Mouse (Mus musculus): ENCODE data around the gene Pds5a.
A peak's percentile ranks its signal among the peaks of the same experiment; 100 is the strongest.
"Not testable (repeated sequence)": the region's sequence is repeated elsewhere in the genome, so short reads cannot be mapped to it uniquely, and the experiment has no call there.

Pds5a gene

GRCm38 (mm10) chr5:65697836-65698758, at the start of gene Pds5a:
Gene Pds5a (minus strand): TSS chr5:65698273.
- DNase-seq (ENCODE audit: low spot score): peak; percentile 69

GRCm38 (mm10) chr5:65746908-65747307, 48.8 kb upstream of the Pds5a start:
- DNase-seq (ENCODE audit: low spot score): no peak

- no peak for DNase-seq (ENCODE audit: low spot score)
Measured at GRCm38 (mm10) chr5:65739366-65739765, 41.3 kb upstream of the Pds5a start.

DNA sequence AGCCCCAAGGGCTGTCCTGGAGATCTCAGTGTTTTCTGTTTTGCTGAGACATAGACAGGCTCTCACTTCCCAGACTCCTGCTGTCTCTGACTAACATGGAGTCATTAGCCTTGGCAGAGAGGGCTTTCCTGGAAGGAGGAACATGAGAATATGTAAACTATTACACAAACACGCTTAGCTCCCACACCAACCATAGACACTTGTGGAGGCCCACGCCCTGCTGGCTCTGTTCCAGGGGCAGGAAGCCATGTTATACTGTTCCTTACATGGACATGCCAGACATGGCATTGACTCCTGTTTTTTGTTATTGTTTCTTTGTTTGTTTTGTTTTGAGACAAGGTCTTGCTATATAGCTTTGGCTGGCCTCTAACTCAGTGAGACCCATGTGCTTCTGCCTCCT, 37.5 kb upstream of the Pds5a start:
- DNase-seq (ENCODE audit: low spot score): no peak

- DNase-seq (ENCODE audit: low spot score): no peak
Measured at GRCm38 (mm10) chr5:65731173-65732007, 33.3 kb upstream of the Pds5a start.

GRCm38 (mm10) chr5:65724311-65725054, 26.4 kb upstream of the Pds5a start:
- DNase-seq (ENCODE audit: low spot score): peak; percentile 29

DNA sequence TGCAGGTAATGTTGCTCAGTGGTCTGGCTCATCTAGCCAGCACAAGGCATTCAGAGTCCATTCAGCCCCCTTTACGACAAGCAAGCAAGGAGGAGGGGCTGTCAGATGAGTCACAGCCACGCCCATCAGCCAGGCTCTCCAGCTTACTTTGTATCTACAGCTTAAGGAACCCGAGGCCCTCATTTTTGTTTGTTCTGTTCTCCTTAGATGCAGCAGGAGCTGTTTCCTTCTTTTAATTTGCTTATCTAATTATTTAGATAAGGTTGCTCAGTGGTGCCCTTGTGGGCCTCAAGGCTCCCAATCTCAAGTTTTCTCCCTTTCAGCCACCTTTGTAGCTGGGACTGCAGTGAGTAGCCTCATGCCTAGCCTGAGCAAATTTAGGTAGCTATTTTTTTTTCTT, 20.3 kb upstream of the Pds5a start:
- DNase-seq (ENCODE audit: low spot score): no peak

- DNase-seq (ENCODE audit: low spot score): not testable (repeated sequence)
Measured at GRCm38 (mm10) chr5:65717903-65718211, 19.8 kb upstream of the Pds5a start.

DNA sequence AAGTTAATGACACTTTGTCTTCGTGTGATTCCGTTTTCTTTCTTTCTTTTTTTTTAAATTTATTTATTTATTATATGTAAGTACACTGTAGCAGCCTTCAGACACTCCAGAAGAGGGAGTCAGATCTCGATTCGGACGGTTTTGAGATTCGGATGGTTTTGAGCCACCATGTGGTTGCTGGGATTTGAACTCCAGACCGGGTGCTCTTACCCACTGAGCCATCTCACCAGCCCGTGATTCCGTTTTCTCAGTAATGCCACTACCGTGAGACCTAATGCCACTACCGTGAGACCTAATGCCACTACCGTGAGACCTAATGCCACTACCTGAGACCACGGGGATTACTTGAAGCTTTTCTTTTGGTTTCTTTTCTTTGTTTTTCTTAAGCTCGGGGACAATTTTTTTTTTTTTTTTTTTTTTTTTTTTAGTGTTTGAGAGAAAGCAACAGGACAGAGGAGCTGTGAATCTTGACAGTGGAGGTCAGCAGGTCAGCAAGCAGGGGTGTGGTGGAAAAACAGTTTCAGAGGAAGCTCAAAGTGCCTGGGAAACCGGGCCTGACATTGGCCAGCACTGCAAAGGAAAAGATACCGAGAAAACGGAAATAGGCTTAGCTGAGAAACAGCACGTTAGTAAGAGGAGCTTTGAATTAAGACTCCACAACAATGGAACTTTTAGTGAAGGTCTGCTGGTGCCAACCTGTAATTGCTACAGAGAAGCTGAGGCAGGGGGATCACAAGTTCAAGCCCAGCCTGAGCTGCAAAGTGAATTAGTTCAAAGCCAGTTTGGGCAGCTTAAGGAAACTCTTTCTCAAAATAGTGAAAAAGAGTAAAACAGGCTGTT, 19.2 kb upstream of the Pds5a start:
- no peak for DNase-seq (ENCODE audit: low spot score)

DNA sequence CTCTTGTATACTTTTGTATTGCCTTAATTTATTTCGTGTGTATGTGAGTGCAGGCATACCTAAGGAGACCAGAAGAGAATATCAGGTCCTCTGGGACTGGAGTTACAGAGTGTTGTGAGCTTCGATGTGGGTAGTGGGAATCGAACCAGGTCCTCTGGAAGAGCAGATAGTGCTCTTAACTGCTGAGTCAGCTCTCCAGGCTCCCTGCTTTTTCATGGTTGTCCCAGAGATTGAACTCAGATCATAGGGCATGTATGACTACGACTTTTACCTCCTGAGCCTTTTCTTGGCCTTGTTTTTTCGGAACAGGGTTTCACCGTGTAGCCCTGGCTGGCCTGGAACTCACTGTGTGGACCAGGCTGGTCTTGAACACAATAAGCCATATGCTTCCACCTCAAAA, 17.0 kb upstream of the Pds5a start:
- no peak for DNase-seq (ENCODE audit: low spot score)

- no peak for DNase-seq (ENCODE audit: low spot score)
Measured at GRCm38 (mm10) chr5:65711463-65711862, 13.4 kb upstream of the Pds5a start.

DNA sequence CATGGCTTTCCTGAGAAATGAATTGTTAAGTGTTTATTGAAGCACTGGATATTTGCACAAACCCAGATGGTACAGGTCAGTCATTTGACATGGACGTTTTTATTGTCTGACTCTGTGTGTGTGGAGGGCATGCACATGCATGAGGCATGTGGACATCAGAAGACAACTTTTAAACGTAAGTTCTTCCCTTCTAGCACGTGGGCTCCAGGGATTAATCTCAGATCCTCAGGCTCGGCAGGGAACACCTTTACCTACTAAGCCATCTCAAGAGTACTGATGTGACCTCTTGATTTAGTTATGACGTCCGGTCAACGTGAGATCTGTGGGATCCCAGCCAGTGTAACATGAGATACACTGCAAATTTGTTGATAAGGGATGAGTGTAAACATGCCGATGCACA, 12.2 kb upstream of the Pds5a start:
- DNase-seq (ENCODE audit: low spot score): no peak

- no peak for DNase-seq (ENCODE audit: low spot score)
Measured at GRCm38 (mm10) chr5:65706979-65707378, 8.9 kb upstream of the Pds5a start.

- DNase-seq (ENCODE audit: low spot score): no peak
Measured at GRCm38 (mm10) chr5:65706171-65706570, 8.1 kb upstream of the Pds5a start.

GRCm38 (mm10) chr5:65704765-65705678, 6.9 kb upstream of the Pds5a start:
- no peak for DNase-seq (ENCODE audit: low spot score)

GRCm38 (mm10) chr5:65703261-65703660, 5.2 kb upstream of the Pds5a start:
- no peak for DNase-seq (ENCODE audit: low spot score)

DNA sequence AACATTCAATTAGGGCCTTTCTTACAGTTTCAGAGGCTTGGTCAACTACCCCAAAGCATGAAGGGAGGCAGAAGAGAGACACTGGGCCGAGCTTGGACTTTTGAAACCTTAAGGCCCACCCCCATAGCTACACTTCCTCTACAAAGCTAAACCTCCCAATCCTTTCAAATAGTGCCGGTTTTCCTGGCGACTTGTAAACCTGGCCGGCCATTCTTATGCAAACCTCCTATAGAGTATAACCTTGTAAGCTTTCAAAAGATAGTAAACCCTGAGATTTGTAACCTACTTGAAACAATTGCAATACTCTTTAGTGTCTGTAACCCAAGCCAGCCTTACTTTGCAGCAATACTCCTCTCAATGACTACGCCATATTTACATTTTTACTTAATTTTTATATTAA, 2.0 kb upstream of the Pds5a start:
- no peak for DNase-seq (ENCODE audit: low spot score)

GRCm38 (mm10) chr5:65699146-65699545, 1.1 kb upstream of the Pds5a start:
- DNase-seq (ENCODE audit: low spot score): no peak

GRCm38 (mm10) chr5:65698759-65699136, 675 bp upstream of the Pds5a start:
- no peak for DNase-seq (ENCODE audit: low spot score)

DNA sequence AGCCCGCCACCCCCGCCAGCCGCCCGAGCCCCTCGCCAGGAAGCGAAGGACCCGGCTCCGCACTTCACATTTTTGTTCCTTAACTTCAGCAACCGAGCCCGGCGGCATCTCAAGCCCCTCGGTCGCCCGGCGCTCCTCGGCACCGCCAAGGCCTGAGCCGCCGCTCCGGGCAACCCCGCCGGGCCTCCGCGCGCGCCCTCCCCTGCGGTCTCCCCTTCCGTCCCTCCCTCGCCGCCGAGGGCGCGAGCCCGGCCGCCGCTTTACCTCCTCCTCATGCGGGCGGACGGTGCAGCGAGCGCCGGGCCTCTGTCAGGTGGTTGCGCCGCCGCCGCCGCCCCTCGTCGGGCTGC, 612 bp downstream of the Pds5a start:
- DNase-seq (ENCODE audit: low spot score): peak; percentile 25

All from ovary, postnatal 10 days (tissue).